Mouse (Mus musculus): Measurements from ENCODE around the gene Syt14. TPM values are rescaled to one million over a fixed set of nuclear protein-coding genes. Genes with fewer than 3 reads are reported as not detected.

Gene Syt14
- polyA plus RNA-seq, 1 experiment from 2014 or later = 3.7 TPM

DNA sequence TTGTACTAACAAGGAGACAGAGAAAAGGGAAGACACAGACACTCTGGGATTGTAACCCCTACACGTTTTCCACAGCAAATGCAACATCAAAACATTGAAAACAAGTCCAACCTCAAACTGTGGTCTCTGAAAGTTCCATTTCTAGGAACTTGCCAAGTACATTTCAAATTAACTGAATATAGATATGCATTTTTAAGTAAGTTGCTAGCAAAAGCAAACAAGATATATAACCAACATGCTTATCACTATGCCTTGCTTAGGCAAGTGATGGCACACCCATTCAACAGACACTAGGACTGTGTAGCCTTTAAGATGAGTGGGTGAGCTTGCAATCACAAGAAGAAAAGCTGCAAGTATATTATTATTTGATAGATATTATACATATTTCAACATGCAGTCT lies 54.5 kb downstream of the Syt14 start:
- no peaks in the 10 kb centered on the region for H3K36me3 ChIP-seq
- no peak overlapping the region for H3K27ac ChIP-seq (replicated peaks)
- H3K9me3 ChIP-seq (replicated peaks) = no peaks in the 10 kb centered on the region
- 75% methylated on average over 1 of the region's 1 CpGs for WGBS
- H3K4me3 ChIP-seq = no peak overlapping the region
- no peak for DNase-seq (ENCODE audit: low spot score)
- H3K27me3 ChIP-seq (ENCODE audit: low read depth, poor library complexity, severe bottlenecking) = no peaks in the 10 kb centered on the region
- H3K4me1 ChIP-seq = no peaks in the 10 kb centered on the region

- H3K4me1 ChIP-seq = no peaks in the 10 kb centered on the region
- DNase-seq (ENCODE audit: low spot score) = no peak
- no peaks in the 10 kb centered on the region for H3K27me3 ChIP-seq (ENCODE audit: low read depth, poor library complexity, severe bottlenecking)
- no peak overlapping the region for H3K4me3 ChIP-seq
- peaks cover 8% of the 10 kb centered on the region; the same call in 1 of the 2 replicates for H3K9me3 ChIP-seq (replicated peaks)
- 96% methylated on average over 5 of the region's 5 CpGs for WGBS
- peaks cover 21% of the 10 kb centered on the region for H3K36me3 ChIP-seq
- H3K27ac ChIP-seq (replicated peaks) = no peak overlapping the region
Observed at GRCm38 (mm10) chr1:192962323-192962722, 73.3 kb downstream of the Syt14 start.

- H3K9me3 ChIP-seq (replicated peaks) = no peaks in the 10 kb centered on the region
- no peak overlapping the region for H3K27ac ChIP-seq (replicated peaks)
- H3K4me1 ChIP-seq = peaks cover 10% of the 10 kb centered on the region
- peak; percentile 27 for DNase-seq (ENCODE audit: low spot score)
- H3K4me3 ChIP-seq = no peak overlapping the region
- WGBS = 25% methylated on average over 2 of the region's 2 CpGs
- H3K27me3 ChIP-seq (ENCODE audit: low read depth, poor library complexity, severe bottlenecking) = no peaks in the 10 kb centered on the region
- H3K36me3 ChIP-seq = no peaks in the 10 kb centered on the region
Observed at GRCm38 (mm10) chr1:192947839-192948173, 87.8 kb downstream of the Syt14 start.

- Histone ChIP-seq H3K4me3 (no peak overlapping the region), H3K4me1 (peaks cover 10% of the 10 kb centered on the region), H3K27ac (replicated peaks) (no peak overlapping the region), H3K27me3 (ENCODE audit: low read depth, poor library complexity, severe bottlenecking) (no peaks in the 10 kb centered on the region), H3K36me3 (no peaks in the 10 kb centered on the region), H3K9me3 (replicated peaks) (no peaks in the 10 kb centered on the region)
- 65% methylated on average over 1 of the region's 1 CpGs for WGBS
- no peak for DNase-seq (ENCODE audit: low spot score)
Observed at GRCm38 (mm10) chr1:192947170-192947838, 88.3 kb downstream of the Syt14 start.

DNA sequence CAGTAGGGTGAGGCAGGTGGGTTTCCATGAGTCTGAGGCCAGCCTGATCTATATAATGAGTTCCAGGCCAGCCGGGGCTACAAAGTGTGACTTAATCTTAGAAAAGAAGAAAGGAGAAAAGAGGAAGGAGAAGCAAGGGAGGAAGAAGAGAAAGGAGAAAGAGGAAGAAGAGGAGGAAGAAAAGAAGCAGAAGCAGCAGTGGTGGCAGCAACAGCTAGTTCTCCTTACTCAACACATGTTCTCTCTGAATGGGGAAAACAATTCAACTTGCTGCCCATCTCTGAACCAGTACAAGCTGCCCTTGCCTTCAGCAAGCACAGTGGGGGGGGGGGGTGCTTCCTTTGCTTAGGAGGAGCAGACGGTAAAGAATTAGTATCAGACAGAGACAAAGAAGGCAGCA lies 96.5 kb downstream of the Syt14 start:
- Histone ChIP-seq H3K27me3 (ENCODE audit: low read depth, poor library complexity, severe bottlenecking) (no peaks in the 10 kb centered on the region), H3K9me3 (replicated peaks) (no peaks in the 10 kb centered on the region), H3K4me3 (no peak overlapping the region), H3K36me3 (no peaks in the 10 kb centered on the region), H3K27ac (replicated peaks) (no peak overlapping the region), H3K4me1 (no peaks in the 10 kb centered on the region)
- DNase-seq (ENCODE audit: low spot score) = no peak
- WGBS = 57% methylated on average over 2 of the region's 2 CpGs

- Histone ChIP-seq H3K36me3 (peaks cover 2% of the 10 kb centered on the region; the same call in 1 of the 2 replicates), H3K27me3 (ENCODE audit: low read depth, poor library complexity, severe bottlenecking) (no peaks in the 10 kb centered on the region), H3K9me3 (replicated peaks) (no peaks in the 10 kb centered on the region), H3K27ac (replicated peaks) (no peak overlapping the region), H3K4me3 (no peak overlapping the region), H3K4me1 (no peaks in the 10 kb centered on the region)
- WGBS = 89% methylated on average over 2 of the region's 2 CpGs
- DNase-seq (ENCODE audit: low spot score) = no peak
Observed at GRCm38 (mm10) chr1:192937956-192938355, 97.6 kb downstream of the Syt14 start.

DNA sequence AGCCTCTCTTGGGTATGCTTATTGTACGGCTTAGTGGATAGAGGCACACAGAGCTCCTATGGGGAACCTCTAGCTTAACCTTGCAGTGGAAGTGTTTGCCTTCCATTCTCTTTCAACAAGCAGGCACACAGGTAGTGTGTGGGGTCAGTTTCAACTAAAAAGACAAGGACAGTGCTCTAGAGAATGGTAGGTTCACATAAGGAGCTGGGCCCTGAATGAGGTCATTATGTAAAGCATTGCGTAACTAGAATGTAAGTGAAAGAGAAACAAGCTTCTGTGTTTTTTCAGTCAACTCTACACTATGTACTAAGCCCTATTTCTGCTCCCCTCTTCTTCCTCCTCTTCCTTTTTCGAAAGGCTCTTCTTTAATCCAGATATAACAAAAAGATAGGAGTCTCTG lies 103.8 kb downstream of the Syt14 start:
- 94% methylated on average over 3 of the region's 3 CpGs for WGBS
- H3K9me3 ChIP-seq (replicated peaks) = no peaks in the 10 kb centered on the region

DNA sequence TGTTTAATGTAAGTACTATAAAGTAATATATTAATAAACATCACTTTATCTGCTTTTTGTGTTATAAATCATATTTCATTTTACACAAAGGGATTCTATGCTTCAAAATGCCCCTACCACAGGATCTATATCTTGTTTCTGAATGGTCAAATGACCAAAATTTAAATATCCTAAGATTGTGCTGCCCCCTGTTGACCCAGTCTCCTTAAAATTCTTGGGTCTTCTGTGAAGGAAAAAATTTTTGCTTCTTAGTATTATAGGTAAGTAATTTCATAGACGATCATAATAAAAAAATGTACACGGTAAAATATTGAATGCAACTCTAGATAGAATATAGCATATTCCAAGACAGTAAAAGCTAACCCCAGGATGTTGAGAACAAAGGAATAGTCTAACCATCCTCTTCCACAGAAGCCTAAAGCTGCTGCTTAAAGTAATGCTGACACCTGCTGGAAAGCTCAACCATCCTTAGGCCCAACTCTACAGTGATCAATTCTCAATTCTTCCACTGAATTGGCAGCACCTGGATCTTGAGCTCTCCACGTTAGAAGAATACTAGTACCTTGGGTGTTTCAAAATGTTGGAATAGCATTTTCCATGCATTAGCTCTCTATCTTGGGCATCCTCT lies 123.4 kb downstream of the Syt14 start:
- no peak overlapping the region for H3K27ac ChIP-seq (replicated peaks)
- 66% methylated on average over 3 of the region's 3 CpGs for WGBS
- no peak overlapping the region for H3K4me3 ChIP-seq
- H3K36me3 ChIP-seq = peaks cover 11% of the 10 kb centered on the region; the same call in 1 of the 2 replicates
- DNase-seq (ENCODE audit: low spot score) = no peak
- H3K9me3 ChIP-seq (replicated peaks) = no peaks in the 10 kb centered on the region
- no peaks in the 10 kb centered on the region for H3K4me1 ChIP-seq
- no peaks in the 10 kb centered on the region for H3K27me3 ChIP-seq (ENCODE audit: low read depth, poor library complexity, severe bottlenecking)

More for the DNA sequence above, 103.8 kb downstream of the Syt14 start:
- H3K27ac ChIP-seq (replicated peaks) = no peak overlapping the region
- H3K4me1 ChIP-seq = no peaks in the 10 kb centered on the region
- peaks cover 19% of the 10 kb centered on the region for H3K36me3 ChIP-seq
- no peak overlapping the region for H3K4me3 ChIP-seq
- no peaks in the 10 kb centered on the region for H3K27me3 ChIP-seq (ENCODE audit: low read depth, poor library complexity, severe bottlenecking)
- DNase-seq (ENCODE audit: low spot score) = no peak

DNA sequence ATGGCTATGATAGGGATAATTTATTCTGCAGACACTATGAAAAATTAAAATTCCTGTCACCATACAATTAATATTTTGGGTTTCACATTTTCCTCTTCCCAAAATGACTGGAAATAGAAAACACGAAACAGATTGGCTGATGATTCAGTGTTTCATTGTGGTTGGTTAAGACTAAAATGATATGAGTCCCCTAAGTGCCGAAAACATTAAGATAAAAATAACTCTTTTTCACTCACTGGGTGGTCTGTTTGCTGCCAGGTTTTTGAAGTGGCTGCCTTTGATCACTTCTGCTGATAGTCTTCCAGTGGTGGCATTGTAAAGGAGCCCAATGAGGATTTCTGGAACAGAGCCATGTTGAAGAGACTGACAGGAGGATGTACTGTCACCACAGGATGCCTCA lies 134.1 kb downstream of the Syt14 start:
- Histone ChIP-seq H3K9me3 (replicated peaks) (peaks cover 4% of the 10 kb centered on the region; the same call in 1 of the 2 replicates), H3K4me1 (peaks cover 10% of the 10 kb centered on the region; the same call in 1 of the 2 replicates), H3K27ac (replicated peaks) (no peak overlapping the region), H3K36me3 (peaks cover 10% of the 10 kb centered on the region; the same call in 1 of the 2 replicates), H3K4me3 (no peak overlapping the region), H3K27me3 (ENCODE audit: low read depth, poor library complexity, severe bottlenecking) (peaks cover 12% of the 10 kb centered on the region)
- no peak for DNase-seq (ENCODE audit: low spot score)
- 84% methylated on average over 2 of the region's 2 CpGs for WGBS

DNA sequence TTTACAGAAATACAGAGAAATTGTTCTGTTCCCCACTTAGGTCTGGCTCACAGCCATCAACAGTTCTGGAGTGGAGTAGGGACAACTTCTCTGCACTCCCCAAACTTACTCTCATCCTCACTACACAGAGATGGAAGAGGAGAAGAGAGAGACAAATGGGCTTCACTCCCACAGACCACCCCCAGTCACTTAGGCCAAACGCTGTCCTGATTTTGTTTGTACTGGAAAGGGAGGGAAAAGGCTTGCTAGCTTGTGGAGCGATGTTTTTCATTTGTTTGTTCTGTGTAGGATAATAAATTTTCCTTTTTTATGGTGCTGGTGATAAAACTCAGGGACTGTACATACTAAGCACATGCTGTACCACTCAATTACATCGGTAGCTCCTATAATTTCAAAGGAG lies 134.7 kb downstream of the Syt14 start:
- H3K9me3 ChIP-seq (replicated peaks) = peaks cover 4% of the 10 kb centered on the region; the same call in 1 of the 2 replicates
- DNase-seq (ENCODE audit: low spot score) = no peak
- H3K4me3 ChIP-seq = no peak overlapping the region
- 82% methylated on average over 3 of the region's 3 CpGs for WGBS
- H3K4me1 ChIP-seq = peaks cover 10% of the 10 kb centered on the region; the same call in 1 of the 2 replicates
- H3K27ac ChIP-seq (replicated peaks) = no peak overlapping the region
- peaks cover 14% of the 10 kb centered on the region; the same call in 1 of the 2 replicates for H3K36me3 ChIP-seq
- H3K27me3 ChIP-seq (ENCODE audit: low read depth, poor library complexity, severe bottlenecking) = peaks cover 12% of the 10 kb centered on the region

DNA sequence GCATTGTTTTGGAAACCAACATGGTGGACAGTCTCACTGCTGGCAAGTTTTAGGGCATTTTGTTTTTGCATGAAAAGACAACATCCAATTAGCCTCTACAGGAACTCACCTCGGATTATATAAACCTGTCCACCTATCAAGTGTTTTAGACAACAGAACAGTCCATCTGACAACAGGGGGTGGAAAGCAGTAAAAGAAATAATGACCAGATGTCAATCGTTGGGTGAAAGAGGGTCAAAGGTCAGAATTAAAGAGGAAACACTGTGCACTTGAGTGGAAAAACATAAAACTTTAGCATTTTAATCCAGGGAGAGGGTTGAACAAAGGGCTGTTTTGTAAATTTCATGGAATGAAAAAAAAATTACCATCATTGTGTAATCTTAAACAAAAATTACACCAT lies 136.8 kb downstream of the Syt14 start:
- Histone ChIP-seq H3K36me3 (peaks cover 14% of the 10 kb centered on the region; the same call in 1 of the 2 replicates), H3K27me3 (ENCODE audit: low read depth, poor library complexity, severe bottlenecking) (peaks cover 12% of the 10 kb centered on the region), H3K4me1 (peaks cover 10% of the 10 kb centered on the region; the same call in 1 of the 2 replicates), H3K9me3 (replicated peaks) (no peaks in the 10 kb centered on the region), H3K27ac (replicated peaks) (no peak overlapping the region), H3K4me3 (no peak overlapping the region)
- no peak for DNase-seq (ENCODE audit: low spot score)
- 21% methylated on average over 2 of the region's 2 CpGs for WGBS

- no peak overlapping the region for H3K27ac ChIP-seq (replicated peaks)
- no peak overlapping the region for H3K4me3 ChIP-seq
- H3K36me3 ChIP-seq = peaks cover 14% of the 10 kb centered on the region; the same call in 1 of the 2 replicates
- no peaks in the 10 kb centered on the region for H3K9me3 ChIP-seq (replicated peaks)
- peaks cover 12% of the 10 kb centered on the region for H3K27me3 ChIP-seq (ENCODE audit: low read depth, poor library complexity, severe bottlenecking)
- H3K4me1 ChIP-seq = peaks cover 10% of the 10 kb centered on the region; the same call in 1 of the 2 replicates
- DNase-seq (ENCODE audit: low spot score) = no peak
- 67% methylated on average over 10 of the region's 10 CpGs for WGBS
Observed at GRCm38 (mm10) chr1:192897218-192897617, 138.4 kb downstream of the Syt14 start.

DNA sequence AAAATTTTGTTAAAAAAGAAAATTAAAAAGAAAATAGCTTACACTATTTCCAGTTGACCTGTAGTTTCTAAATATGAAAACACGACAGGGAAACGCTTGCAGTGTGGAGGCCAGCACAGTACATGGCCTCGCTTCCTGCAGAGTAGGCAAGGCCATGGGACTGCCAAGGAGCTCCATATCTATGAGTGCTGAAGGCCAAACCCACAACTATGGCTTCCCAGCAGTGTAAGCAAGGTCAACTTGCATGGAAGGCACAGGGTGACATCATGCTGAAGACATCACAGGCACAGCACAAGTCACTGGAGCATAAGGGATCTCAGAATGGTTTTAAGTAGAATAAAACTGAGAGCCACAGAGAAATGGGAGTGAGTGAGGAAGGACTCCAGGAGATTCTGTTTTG lies 139.5 kb downstream of the Syt14 start:
- peaks cover 12% of the 10 kb centered on the region for H3K27me3 ChIP-seq (ENCODE audit: low read depth, poor library complexity, severe bottlenecking)
- 93% methylated on average over 3 of the region's 3 CpGs for WGBS
- peaks cover 10% of the 10 kb centered on the region; the same call in 1 of the 2 replicates for H3K4me1 ChIP-seq
- no peak overlapping the region for H3K27ac ChIP-seq (replicated peaks)
- H3K36me3 ChIP-seq = peaks cover 14% of the 10 kb centered on the region; the same call in 1 of the 2 replicates
- no peak overlapping the region for H3K4me3 ChIP-seq
- H3K9me3 ChIP-seq (replicated peaks) = no peaks in the 10 kb centered on the region
- DNase-seq (ENCODE audit: low spot score) = no peak

Data from midbrain, embryonic 10.5 days (tissue).